Mouse (Mus musculus): ENCODE results near the gene Rab19.
"Not testable (repeated sequence)": the region's sequence is repeated elsewhere in the genome, so short reads cannot be mapped to it uniquely, and the experiment has no call there.

Rab19 gene

GRCm38 (mm10) chr6:39381125-39381880 is at the start of gene Rab19:
TSS of gene Rab19 (plus strand) at chr6:39381175.
- no peak for DNase-seq

GRCm38 (mm10) chr6:39331998-39332700 is 48.8 kb upstream of the Rab19 start:
- DNase-seq = no peak

GRCm38 (mm10) chr6:39334224-39334623 is 46.8 kb upstream of the Rab19 start:
- DNase-seq = no peak

- DNase-seq = no peak
Measured at GRCm38 (mm10) chr6:39334873-39335272, 46.1 kb upstream of the Rab19 start.

GRCm38 (mm10) chr6:39338359-39338758 is 42.6 kb upstream of the Rab19 start:
- no peak for DNase-seq

- DNase-seq = no peak
Measured at GRCm38 (mm10) chr6:39341798-39342197, 39.2 kb upstream of the Rab19 start.

- peak; percentile 81 for DNase-seq
Measured at GRCm38 (mm10) chr6:39344020-39344419, 37.0 kb upstream of the Rab19 start.

GRCm38 (mm10) chr6:39345430-39345829 is 35.5 kb upstream of the Rab19 start:
- DNase-seq = no peak

GRCm38 (mm10) chr6:39346991-39347501 is 33.9 kb upstream of the Rab19 start:
- no peak for DNase-seq

GRCm38 (mm10) chr6:39347880-39348814 is 32.8 kb upstream of the Rab19 start:
- no peak for DNase-seq

- DNase-seq = no peak
Measured at GRCm38 (mm10) chr6:39348946-39349345, 32.0 kb upstream of the Rab19 start.

GRCm38 (mm10) chr6:39359207-39359606 is 21.8 kb upstream of the Rab19 start:
- DNase-seq = not testable (repeated sequence)

GRCm38 (mm10) chr6:39362684-39363083 is 18.3 kb upstream of the Rab19 start:
- no peak for DNase-seq

- DNase-seq = no peak
Measured at GRCm38 (mm10) chr6:39369631-39370030, 11.3 kb upstream of the Rab19 start.

GRCm38 (mm10) chr6:39372042-39372441 is 8.9 kb upstream of the Rab19 start:
- DNase-seq = no peak

GRCm38 (mm10) chr6:39372727-39373126 is 8.2 kb upstream of the Rab19 start:
- no peak for DNase-seq

GRCm38 (mm10) chr6:39373301-39373955 is 7.5 kb upstream of the Rab19 start:
- no peak for DNase-seq

GRCm38 (mm10) chr6:39376775-39377174 is 4.2 kb upstream of the Rab19 start:
- DNase-seq = no peak

GRCm38 (mm10) chr6:39377311-39377827 is 3.6 kb upstream of the Rab19 start, which contains the start of gene Slc37a3:
TSS of gene Slc37a3 (minus strand) at chr6:39377675.
- DNase-seq = peak; percentile 87

- DNase-seq = not testable (repeated sequence)
Measured at GRCm38 (mm10) chr6:39378161-39378835, 2.7 kb upstream of the Rab19 start.

GRCm38 (mm10) chr6:39379224-39379623 is 1.8 kb upstream of the Rab19 start:
- DNase-seq = no peak
